Mouse (Mus musculus) kidney, adult 2 months (tissue): ENCODE data around the gene Mavs. TPM values are rescaled to one million over a fixed set of nuclear protein-coding genes. Genes with fewer than 3 reads are reported as not detected.

Experiments
- DNase-seq: peaks from one replicate; pipeline ENCODE4 v3.0.0; 2021
- H3K27ac ChIP-seq: fragments of 200-500 bp; 2 replicates; pipeline ENCODE4 v1.5.1; 2012; ENCODE audit warnings: low read depth, low read length, control low read depth, inconsistent platforms; ENCODE audit not compliant: insufficient read depth
- H3K27me3 ChIP-seq: fragments of 200-500 bp; replicated peaks from 2 replicates; pipeline ENCODE4 v1.6.1; 2012; ENCODE audit warnings: mild to moderate bottlenecking, moderate library complexity, low read length, inconsistent platforms; ENCODE audit not compliant: control insufficient read depth, insufficient read depth
- H3K36me3 ChIP-seq: fragments of 200-500 bp; 2 replicates; pipeline ENCODE4 v1.6.1; 2012; ENCODE audit warnings: mild to moderate bottlenecking, moderate library complexity, low read length, inconsistent platforms; ENCODE audit not compliant: control insufficient read depth, insufficient read depth
- H3K4me1 ChIP-seq: fragments of 200-500 bp; 2 replicates; pipeline ENCODE4 v1.6.1; 2011; ENCODE audit warnings: low read length; ENCODE audit not compliant: control insufficient read depth, insufficient read depth
- H3K4me3 ChIP-seq: fragments of 200-500 bp; 2 replicates; pipeline ENCODE4 v1.5.1; 2011; ENCODE audit warnings: mild to moderate bottlenecking, low read depth, low read length, control low read depth; ENCODE audit not compliant: insufficient read depth
- CTCF ChIP-seq: fragments of 200-500 bp; conservative IDR thresholded peaks from 2 replicates; pipeline ENCODE4 v1.5.1; 2011; ENCODE audit warnings: low read depth, mild to moderate bottlenecking, control low read depth, low read length, moderate library complexity, mixed read lengths; ENCODE audit not compliant: insufficient read depth, insufficient read length
- POLR2A ChIP-seq: fragments of 200-500 bp; IDR thresholded peaks from one replicate; pipeline ENCODE4 v1.6.1; 2011; ENCODE audit warnings: low read depth, low read length, control low read depth
- WGBS: fragments of 180-500 bp; shearing (Covaris S2); methylation state at CpG from one replicate; pipeline ENCODE4 v1.1.7; 2018; 5-methylcytosine and 5-hydroxymethylcytosine counted together
- polyA plus RNA-seq: library from polyadenylated mRNA; depleted of rRNA; stranded (reverse); fragments of >200 nt; gene quantifications from 2 replicates; pipeline ENCODE4 v1.2.3, GENCODE M21; 2012

The Mavs gene
- polyA plus RNA-seq, 1 experiment = 119 TPM

DNA sequence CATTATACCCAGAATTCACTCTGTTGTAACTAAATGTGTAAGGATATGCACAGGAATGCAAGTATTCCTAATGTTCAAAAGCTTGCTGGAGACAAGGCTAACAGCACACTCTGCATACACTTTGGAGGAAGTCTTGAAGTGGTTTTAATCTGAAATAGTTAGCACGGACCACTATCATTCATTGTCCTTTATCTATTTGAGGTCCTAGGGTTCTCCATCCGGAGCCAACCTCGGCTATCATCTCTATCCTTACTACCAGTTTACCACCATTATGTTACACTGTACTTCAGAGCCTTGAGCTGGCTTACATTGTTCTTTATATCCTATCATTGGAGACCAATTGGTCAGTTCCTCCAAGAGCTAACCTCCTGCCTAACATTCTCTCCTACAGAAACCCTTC is 6.6 kb upstream of the Mavs start:
- Histone ChIP-seq H3K27me3 (no peaks in the 10 kb centered on the region), H3K4me1 (peaks cover 3% of the 10 kb centered on the region; the same call in 1 of the 2 replicates), H3K27ac (no peak overlapping the region), H3K4me3 (no peak overlapping the region), H3K36me3 (no peaks in the 10 kb centered on the region)
- DNase-seq = no peak
- 96% methylated on average over 3 of the region's 3 CpGs for WGBS
- no peak for TF ChIP-seq POLR2A
- TF ChIP-seq CTCF = no peak

DNA sequence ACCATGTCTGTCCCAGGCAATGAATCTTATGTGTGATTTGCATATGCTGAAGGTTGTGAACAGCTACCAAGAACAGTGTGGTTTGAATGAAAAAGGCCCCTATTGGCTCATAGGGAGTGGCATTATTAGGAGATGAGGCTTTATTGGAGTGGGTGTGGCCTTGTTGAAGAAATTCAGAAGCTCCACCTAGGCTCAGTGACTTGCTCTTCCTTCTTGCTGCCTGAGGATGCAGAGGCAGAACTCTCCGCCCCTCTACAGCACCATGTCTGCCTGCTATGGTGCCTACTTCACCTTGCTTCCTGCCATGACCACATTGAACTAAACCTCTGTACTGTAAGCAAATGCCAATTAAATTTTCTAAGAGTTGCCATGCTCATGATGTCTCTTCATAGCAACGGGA is 1.3 kb upstream of the Mavs start:
- H3K4me3 ChIP-seq = no peak overlapping the region
- DNase-seq = no peak
- H3K36me3 ChIP-seq = no peaks in the 10 kb centered on the region
- no peaks in the 10 kb centered on the region for H3K27me3 ChIP-seq
- peaks cover 13% of the 10 kb centered on the region for H3K4me1 ChIP-seq
- WGBS = 79% methylated on average over 2 of the region's 2 CpGs
- TF ChIP-seq POLR2A = no peak
- H3K27ac ChIP-seq = no peak overlapping the region

DNA sequence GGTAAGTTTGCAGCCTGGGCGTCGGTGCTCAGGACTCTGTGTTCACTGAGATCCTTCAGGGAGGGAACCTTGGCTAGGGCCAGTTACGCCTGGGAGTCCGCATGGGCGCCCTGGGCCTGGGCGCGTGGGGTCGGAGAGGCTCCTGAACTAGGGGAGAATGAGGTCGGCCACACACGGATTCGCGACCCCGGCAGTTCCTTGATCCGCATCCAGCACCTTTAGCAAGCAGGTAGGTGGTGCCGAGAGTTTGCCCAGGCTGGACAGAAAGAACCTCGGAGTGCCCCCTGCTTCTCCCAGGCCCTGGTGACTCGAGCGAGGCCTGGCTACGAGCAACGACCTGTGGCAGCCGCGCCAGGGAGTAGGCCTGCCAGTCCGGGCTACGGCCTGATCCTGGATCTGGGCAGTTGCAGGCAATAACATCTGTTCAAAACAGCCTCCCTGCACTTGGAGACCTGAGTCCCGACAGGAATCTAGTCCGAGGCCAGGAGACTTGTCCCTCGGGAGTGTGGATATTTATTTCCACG is 326 bp downstream of the Mavs start:
- peak overlapping the region; percentile 68 for H3K4me3 ChIP-seq
- peaks cover 13% of the 10 kb centered on the region for H3K4me1 ChIP-seq
- DNase-seq = peak; percentile 60
- H3K27me3 ChIP-seq = no peaks in the 10 kb centered on the region
- peak overlapping the region; percentile 84 for H3K27ac ChIP-seq
- no peak for TF ChIP-seq CTCF
- TF ChIP-seq POLR2A = no peak
- WGBS = 1% methylated on average over 28 of the region's 28 CpGs
- H3K36me3 ChIP-seq = no peaks in the 10 kb centered on the region

DNA sequence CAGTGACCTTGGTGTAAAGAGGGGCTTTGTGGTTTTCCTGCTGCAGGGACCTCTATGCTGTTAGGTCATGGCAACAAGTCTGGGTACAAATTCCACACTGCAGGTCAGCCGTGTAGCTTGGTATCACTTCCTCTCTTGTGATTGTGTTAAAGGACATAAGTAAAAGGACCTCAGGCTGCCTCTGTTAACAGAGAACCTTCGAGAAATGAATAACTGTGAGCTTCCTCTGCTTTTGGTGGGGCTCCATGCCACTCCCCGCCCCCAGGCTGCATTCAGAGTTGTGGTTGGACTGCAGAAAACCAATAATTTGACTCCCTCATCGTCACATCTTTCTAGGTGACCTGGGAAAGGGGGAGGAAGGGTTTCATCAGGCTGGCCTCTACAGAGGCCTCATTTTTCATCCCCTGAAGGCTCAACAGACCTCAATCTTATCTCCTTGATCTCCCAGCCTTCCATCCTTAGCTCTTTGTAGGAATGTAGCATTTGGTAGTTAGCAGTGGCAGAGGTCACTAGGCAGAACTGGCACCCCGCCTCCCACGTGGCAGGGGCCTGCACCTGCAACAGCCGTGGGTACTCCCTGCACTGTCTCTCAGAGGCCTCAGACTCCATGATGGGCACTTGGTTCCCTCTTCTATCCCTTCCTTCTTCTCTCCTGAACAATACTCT is 1.2 kb downstream of the Mavs start:
- peak; percentile 67 for DNase-seq
- Histone ChIP-seq H3K36me3 (no peaks in the 10 kb centered on the region), H3K4me3 (peak overlapping the region; percentile 68), H3K4me1 (peaks cover 13% of the 10 kb centered on the region), H3K27ac (peak overlapping the region; percentile 84), H3K27me3 (no peaks in the 10 kb centered on the region)
- TF ChIP-seq POLR2A = no peak
- TF ChIP-seq CTCF = no peak
- WGBS = 28% methylated on average over 7 of the region's 7 CpGs

DNA sequence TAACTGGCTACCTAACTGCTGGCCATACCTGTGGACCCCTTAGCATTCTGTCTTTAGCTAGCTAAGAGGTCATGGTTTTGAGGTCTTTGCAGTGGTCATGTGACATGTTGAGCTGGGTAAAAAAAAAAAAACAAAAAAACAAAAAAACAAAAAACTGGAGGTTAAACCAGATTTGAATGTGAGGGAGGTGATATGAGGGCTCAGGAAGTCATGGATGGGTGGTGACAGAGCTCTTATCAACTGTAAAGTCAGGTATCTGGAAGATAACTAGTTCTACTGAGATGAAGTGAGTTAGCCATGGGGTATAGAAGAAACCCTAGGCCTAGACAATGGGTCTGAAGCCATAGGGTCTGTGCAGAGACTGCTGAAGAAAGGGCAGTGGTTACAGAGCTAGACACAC is 8.3 kb downstream of the Mavs start:
- no peak for DNase-seq
- H3K27ac ChIP-seq = no peak overlapping the region

DNA sequence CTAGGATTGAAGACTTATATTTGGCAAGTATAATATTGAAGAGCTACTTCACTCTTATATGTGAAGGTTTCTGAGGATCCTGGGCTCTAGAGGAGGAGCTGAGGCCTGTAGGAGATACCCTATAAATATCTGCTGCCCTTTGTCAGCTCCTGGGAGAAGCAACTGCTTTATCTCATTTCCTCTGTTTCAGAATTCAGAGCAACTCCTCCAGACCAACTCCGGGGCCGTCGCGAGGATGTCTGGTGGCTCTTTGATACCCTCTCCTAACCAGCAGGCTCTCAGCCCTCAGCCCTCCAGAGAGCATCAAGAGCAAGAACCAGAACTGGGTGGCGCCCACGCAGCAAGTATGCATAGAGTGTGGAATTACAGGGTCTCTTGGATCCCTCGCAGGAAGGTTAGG is 9.1 kb downstream of the Mavs start:
- 65% methylated on average over 7 of the region's 7 CpGs for WGBS
- H3K4me3 ChIP-seq = no peak overlapping the region
- DNase-seq = no peak
- H3K27me3 ChIP-seq = no peaks in the 10 kb centered on the region
- no peak for TF ChIP-seq POLR2A
- no peak for TF ChIP-seq CTCF
- no peaks in the 10 kb centered on the region for H3K4me1 ChIP-seq
- no peak overlapping the region for H3K27ac ChIP-seq
- peaks cover 14% of the 10 kb centered on the region for H3K36me3 ChIP-seq

More for the DNA sequence above, 8.3 kb downstream of the Mavs start:
- Histone ChIP-seq H3K4me1 (no peaks in the 10 kb centered on the region), H3K36me3 (peaks cover 10% of the 10 kb centered on the region; the same call in 1 of the 2 replicates), H3K27me3 (no peaks in the 10 kb centered on the region), H3K4me3 (no peak overlapping the region)
- no peak for TF ChIP-seq POLR2A
- no peak for TF ChIP-seq CTCF

DNA sequence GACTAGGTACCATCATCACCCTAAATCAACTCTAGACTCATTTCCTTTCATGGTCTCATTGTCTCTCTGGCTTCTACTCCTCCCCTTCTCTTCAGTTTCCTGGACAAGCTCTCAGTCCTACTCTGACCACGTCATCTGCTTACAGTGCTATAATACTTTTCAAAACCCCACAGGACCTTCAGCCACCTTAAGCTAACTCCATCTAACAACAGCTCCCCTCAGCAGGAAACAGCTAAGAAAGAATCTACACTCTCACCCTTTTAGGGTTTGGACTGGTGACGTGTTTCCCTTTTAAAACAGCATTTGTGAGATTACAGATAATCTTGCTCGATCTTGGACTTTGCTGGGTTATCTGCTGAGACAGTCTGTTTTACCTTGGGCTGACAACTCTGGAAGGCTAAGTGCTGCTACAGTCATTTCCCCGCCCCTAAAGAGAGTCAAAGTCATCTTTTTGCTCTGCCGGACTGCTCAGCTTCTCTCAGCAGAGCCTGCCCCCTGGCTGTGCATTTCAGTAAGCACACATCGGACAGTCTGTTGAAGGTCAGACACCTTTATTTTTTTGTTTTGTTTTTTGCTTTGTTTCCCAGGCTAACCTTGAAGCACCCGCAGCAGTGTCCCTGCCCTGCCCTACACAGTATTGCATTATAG is 19.9 kb downstream of the Mavs start:
- 6% methylated on average over 7 of the region's 7 CpGs for WGBS
- peak; percentile 88 for DNase-seq

More for the DNA sequence above, 19.9 kb downstream of the Mavs start:
- TF ChIP-seq POLR2A (no peak), CTCF (peak; percentile 93)
- peak overlapping the region; percentile 75; the same call in 1 of the 2 replicates for H3K27ac ChIP-seq
- H3K4me1 ChIP-seq = peaks cover 7% of the 10 kb centered on the region; the same call in 1 of the 2 replicates
- H3K4me3 ChIP-seq = no peak overlapping the region
- H3K36me3 ChIP-seq = no peaks in the 10 kb centered on the region
- H3K27me3 ChIP-seq = no peaks in the 10 kb centered on the region
